Mouse (Mus musculus): ENCODE data around the gene Tbck. TPM values are rescaled to one million over a fixed set of nuclear protein-coding genes. Genes with fewer than 3 reads are reported as not detected.

Tbck gene
- polyA plus RNA-seq, 1 experiment: 20.2 TPM

DNA sequence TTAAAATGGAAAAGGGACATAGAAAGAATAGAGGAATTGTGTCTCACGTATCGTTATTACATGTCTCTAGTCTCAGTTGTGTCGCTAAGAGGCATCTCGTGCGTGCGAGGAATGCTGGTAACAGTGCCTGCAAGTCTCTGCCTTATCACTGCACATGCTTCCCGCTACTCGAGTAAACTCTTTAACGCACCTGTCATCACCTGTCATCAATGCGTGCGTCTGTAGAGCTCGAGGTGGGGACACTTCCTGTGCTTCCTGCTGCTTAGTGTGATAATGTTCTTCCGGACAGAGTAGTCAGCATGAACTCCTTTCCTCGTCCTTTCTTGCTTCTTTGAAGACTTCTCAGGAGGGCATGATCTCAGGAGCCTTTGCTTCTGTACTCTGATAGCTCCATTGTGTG, 63.8 kb downstream of the Tbck start:
- no peak overlapping the region for H3K27ac ChIP-seq (ENCODE audit: insufficient read depth, low read length)
- no peak overlapping the region for H3K4me3 ChIP-seq (ENCODE audit: insufficient read depth, low read length)
- H3K4me1 ChIP-seq (ENCODE audit: control insufficient read depth, insufficient read depth, low read length): no peaks in the 10 kb centered on the region; the same call in 1 of the 2 replicates
- TF ChIP-seq CTCF (IDR thresholded peaks at IDR 0.05; ENCODE audit: borderline replicate concordance, insufficient read depth, low read length): no peak
- no peak for TF ChIP-seq POLR2A (IDR thresholded peaks at IDR 0.05; ENCODE audit: low read depth, low read length)

DNA sequence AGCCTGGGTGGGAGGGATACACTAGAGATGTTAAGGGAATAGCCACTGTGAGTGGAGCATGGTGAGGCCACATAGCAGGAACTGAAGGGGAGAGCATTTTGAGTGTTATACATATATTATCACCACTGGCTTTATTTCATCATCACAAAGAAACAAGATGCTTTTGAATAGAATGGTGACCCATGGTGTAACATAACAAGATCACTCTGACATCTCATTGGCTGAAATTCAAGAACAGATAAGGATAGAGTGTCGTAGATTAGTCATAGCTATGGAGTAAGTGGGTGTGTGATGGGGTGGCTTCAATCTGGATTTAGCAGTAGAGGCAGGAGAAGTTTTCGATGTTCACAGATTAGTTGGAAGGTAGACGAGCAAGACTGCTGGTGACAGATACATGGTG, 64.8 kb downstream of the Tbck start:
- no peak overlapping the region for H3K4me3 ChIP-seq (ENCODE audit: insufficient read depth, low read length)
- no peak for TF ChIP-seq CTCF (IDR thresholded peaks at IDR 0.05; ENCODE audit: borderline replicate concordance, insufficient read depth, low read length)
- TF ChIP-seq POLR2A (IDR thresholded peaks at IDR 0.05; ENCODE audit: low read depth, low read length): no peak
- H3K27ac ChIP-seq (ENCODE audit: insufficient read depth, low read length): no peak overlapping the region
- H3K4me1 ChIP-seq (ENCODE audit: control insufficient read depth, insufficient read depth, low read length): no peaks in the 10 kb centered on the region; the same call in 1 of the 2 replicates

DNA sequence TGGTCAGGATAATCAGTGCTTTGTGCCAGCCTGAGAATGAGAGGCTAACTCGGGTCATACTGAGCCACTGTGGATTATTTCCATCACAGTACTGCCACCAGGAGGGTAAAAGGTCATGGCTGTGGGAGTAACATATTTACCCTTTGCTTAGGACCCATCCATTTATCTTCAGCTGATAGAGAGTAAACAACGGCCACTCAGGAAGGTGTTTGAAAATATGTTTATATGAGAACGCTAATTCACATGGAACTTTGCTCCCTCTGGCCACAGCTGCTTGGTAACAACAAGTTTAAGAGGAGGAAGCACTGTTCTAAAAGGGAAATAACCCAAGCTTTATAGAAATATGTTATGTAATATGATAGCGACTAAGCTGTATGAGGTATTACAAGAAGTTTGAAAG, 68.8 kb downstream of the Tbck start:
- no peaks in the 10 kb centered on the region; the same call in 1 of the 2 replicates for H3K4me1 ChIP-seq (ENCODE audit: control insufficient read depth, insufficient read depth, low read length)
- no peak overlapping the region for H3K4me3 ChIP-seq (ENCODE audit: insufficient read depth, low read length)
- no peak overlapping the region for H3K27ac ChIP-seq (ENCODE audit: insufficient read depth, low read length)
- TF ChIP-seq POLR2A (IDR thresholded peaks at IDR 0.05; ENCODE audit: low read depth, low read length) (no peak), CTCF (IDR thresholded peaks at IDR 0.05; ENCODE audit: borderline replicate concordance, insufficient read depth, low read length) (no peak)

DNA sequence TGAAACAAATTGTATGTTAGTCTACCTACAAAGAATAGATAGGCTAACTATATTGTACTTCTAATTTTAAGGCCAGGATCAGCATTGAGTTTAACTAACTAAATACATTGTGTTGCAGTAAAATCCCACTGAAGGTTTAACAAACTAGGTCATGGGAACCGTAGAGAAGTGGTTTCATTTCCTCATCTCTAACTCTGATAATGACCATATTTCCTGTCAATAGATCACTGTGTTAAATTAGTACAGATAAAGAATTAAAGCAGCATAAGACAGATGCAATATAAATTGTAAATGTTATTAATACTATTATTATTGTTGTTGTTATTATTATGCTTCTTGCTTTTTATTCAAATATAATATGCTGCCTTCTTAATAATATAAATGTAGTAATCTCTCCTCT, 72.3 kb downstream of the Tbck start:
- Histone ChIP-seq H3K27ac (ENCODE audit: insufficient read depth, low read length) (no peak overlapping the region), H3K4me3 (ENCODE audit: insufficient read depth, low read length) (no peak overlapping the region), H3K4me1 (ENCODE audit: control insufficient read depth, insufficient read depth, low read length) (no peaks in the 10 kb centered on the region)
- no peak for TF ChIP-seq CTCF (IDR thresholded peaks at IDR 0.05; ENCODE audit: borderline replicate concordance, insufficient read depth, low read length)
- no peak for TF ChIP-seq POLR2A (IDR thresholded peaks at IDR 0.05; ENCODE audit: low read depth, low read length)

DNA sequence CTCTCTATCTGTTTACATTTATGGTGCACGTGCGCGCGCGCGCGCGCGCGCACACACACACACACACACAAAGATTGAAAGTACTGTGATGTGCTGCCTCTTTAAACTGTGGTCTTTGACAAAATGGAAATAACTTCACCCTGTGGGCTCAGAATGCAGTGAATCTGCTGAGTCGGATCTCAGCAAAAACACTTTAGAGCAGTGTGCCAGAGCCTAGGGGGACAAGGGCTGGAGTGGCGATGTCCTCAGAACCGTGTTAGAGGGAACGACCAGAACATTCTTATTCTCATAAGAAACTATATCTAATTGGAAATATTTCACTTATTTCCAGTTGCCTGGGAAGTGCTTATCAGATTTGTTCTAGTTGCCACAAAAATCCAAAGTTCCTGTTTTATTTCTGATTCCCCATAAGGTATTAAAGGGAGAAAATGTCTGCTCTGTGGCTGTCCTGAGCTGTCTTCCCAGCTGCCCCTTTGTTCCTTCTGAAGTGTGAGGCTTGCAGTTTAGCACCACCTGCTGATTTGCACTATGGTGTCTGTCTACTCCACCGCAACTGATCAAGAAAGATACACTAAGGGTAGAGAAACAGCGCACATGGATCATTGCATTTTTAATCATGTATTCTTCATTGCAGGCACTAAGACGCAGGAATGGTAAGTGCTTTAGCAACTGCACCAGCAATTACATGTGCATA, 82.2 kb downstream of the Tbck start:
- no peak for TF ChIP-seq POLR2A (IDR thresholded peaks at IDR 0.05; ENCODE audit: low read depth, low read length)
- TF ChIP-seq CTCF (IDR thresholded peaks at IDR 0.05; ENCODE audit: borderline replicate concordance, insufficient read depth, low read length): no peak
- H3K4me3 ChIP-seq (ENCODE audit: insufficient read depth, low read length): no peak overlapping the region
- H3K4me1 ChIP-seq (ENCODE audit: control insufficient read depth, insufficient read depth, low read length): no peaks in the 10 kb centered on the region

DNA sequence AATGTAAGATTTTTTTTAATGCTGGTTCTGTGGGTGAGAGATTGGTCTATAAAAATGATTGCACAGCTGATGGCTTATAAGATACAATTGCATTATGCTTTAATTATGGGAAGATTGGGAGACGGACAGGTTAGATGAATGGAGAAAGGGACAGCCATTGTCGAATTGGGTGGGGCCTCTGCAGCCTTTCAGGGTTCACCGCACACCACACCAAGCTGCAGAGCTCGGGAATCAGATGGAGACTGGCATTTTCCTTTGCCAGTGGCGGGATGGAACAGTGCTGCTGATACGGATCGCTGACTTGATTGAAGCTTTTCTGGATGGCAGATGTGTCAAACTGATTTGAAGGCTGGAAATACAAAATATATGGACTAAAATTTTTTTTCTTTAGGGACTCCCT, 88.1 kb downstream of the Tbck start:
- H3K4me3 ChIP-seq (ENCODE audit: insufficient read depth, low read length): no peak overlapping the region
- no peaks in the 10 kb centered on the region for H3K4me1 ChIP-seq (ENCODE audit: control insufficient read depth, insufficient read depth, low read length)
- TF ChIP-seq POLR2A (IDR thresholded peaks at IDR 0.05; ENCODE audit: low read depth, low read length) (no peak), CTCF (IDR thresholded peaks at IDR 0.05; ENCODE audit: borderline replicate concordance, insufficient read depth, low read length) (no peak)
- no peak overlapping the region for H3K27ac ChIP-seq (ENCODE audit: insufficient read depth, low read length)

More for the DNA sequence above, 82.2 kb downstream of the Tbck start:
- no peak overlapping the region for H3K27ac ChIP-seq (ENCODE audit: insufficient read depth, low read length)

DNA sequence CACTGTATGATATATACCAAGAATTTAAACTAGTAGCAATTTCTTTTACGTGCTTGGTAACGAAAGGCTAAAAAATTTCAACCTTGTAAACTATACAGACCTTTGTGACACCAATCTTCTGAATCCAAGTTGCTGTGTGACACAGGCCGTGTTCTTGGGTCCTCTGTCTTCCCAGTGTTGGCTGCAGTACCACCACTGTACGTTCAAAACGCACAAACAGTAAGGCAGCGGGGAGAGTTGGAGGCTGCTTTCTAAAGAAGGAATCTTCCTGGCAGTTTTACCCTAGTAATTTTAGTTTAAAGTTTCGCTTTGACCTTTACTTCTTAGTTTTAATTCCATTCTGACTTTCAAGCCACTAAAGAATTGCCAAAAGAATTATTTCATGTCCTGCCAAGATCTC, 92.7 kb downstream of the Tbck start:
- Histone ChIP-seq H3K27ac (ENCODE audit: insufficient read depth, low read length) (no peak overlapping the region), H3K4me1 (ENCODE audit: control insufficient read depth, insufficient read depth, low read length) (no peaks in the 10 kb centered on the region), H3K4me3 (ENCODE audit: insufficient read depth, low read length) (no peak overlapping the region)
- TF ChIP-seq POLR2A (IDR thresholded peaks at IDR 0.05; ENCODE audit: low read depth, low read length) (no peak), CTCF (IDR thresholded peaks at IDR 0.05; ENCODE audit: borderline replicate concordance, insufficient read depth, low read length) (no peak)

DNA sequence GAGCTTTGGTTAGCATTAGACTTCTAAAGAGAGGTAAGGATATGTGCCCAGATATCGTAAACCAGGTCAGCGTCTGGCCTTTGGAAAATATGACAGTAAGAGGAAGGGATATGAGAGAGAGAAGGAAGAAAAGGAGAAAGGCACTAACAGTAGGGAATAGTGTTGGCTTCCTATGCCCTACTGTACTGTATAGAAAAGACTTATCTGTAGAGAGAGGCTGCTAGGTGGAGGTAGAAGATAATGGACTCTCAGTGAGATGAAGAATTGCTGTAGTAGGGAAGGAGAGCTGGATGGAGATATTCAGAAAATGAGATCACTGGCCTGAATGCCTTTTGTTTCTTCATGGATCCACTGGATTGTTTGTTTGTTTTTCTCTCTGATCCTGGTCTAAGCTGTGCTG, 97.2 kb downstream of the Tbck start:
- Histone ChIP-seq H3K27ac (ENCODE audit: insufficient read depth, low read length) (no peak overlapping the region), H3K4me3 (ENCODE audit: insufficient read depth, low read length) (no peak overlapping the region), H3K4me1 (ENCODE audit: control insufficient read depth, insufficient read depth, low read length) (no peaks in the 10 kb centered on the region)
- TF ChIP-seq POLR2A (IDR thresholded peaks at IDR 0.05; ENCODE audit: low read depth, low read length) (no peak), CTCF (IDR thresholded peaks at IDR 0.05; ENCODE audit: borderline replicate concordance, insufficient read depth, low read length) (no peak)

DNA sequence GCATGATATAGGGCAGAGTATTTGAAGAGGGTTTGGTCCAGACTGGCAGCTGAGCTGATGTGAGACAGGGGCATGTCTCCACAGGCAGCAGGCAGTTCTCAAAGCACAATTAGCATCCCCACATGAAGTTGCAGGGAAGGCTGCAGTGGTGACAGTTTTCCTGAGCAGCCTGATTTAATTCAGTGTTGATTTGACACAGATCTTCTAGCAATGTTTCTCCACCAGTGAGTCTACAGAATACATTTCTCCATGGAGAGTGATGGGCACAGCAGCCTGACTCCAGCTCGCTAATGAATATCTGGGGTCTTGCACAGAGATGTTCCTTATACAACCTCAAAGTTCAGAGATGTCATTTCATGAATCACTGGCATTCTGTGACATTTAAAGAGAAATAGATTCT, 99.1 kb downstream of the Tbck start:
- Histone ChIP-seq H3K27ac (ENCODE audit: insufficient read depth, low read length) (no peak overlapping the region), H3K4me3 (ENCODE audit: insufficient read depth, low read length) (no peak overlapping the region), H3K4me1 (ENCODE audit: control insufficient read depth, insufficient read depth, low read length) (no peaks in the 10 kb centered on the region)
- TF ChIP-seq CTCF (IDR thresholded peaks at IDR 0.05; ENCODE audit: borderline replicate concordance, insufficient read depth, low read length) (no peak), POLR2A (IDR thresholded peaks at IDR 0.05; ENCODE audit: low read depth, low read length) (no peak)

DNA sequence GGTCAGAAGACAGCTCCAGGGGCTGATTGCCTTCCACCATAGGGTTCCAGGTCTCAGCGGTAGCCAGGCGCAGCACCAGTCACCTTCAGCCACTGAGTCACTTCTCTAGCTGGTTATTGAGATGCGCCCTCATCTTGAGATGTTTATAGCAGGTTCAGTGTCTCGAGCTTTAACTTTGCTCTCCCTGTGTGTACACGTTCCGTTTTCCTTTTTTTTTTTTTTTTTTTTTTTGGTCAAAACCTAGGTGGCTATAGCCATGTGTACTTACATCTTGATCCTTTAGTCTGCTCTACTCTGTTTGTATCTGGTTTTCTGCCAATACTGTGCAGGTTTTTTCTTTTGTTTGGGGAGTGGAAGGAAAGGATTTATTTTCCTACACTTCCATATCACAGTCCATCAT, 100.8 kb downstream of the Tbck start:
- Histone ChIP-seq H3K27ac (ENCODE audit: insufficient read depth, low read length) (no peak overlapping the region), H3K4me1 (ENCODE audit: control insufficient read depth, insufficient read depth, low read length) (no peaks in the 10 kb centered on the region), H3K4me3 (ENCODE audit: insufficient read depth, low read length) (no peak overlapping the region)
- TF ChIP-seq CTCF (IDR thresholded peaks at IDR 0.05; ENCODE audit: borderline replicate concordance, insufficient read depth, low read length) (no peak), POLR2A (IDR thresholded peaks at IDR 0.05; ENCODE audit: low read depth, low read length) (no peak)

Measured in embryonic fibroblast, embryonic 13.5 days (primary cell).